Mouse (Mus musculus): ENCODE measurements around the gene Plac9a. TPM values are rescaled to one million over a fixed set of nuclear protein-coding genes. Genes with fewer than 3 reads are reported as not detected.

The Plac9a gene
- total RNA-seq (2023), result not detected

DNA sequence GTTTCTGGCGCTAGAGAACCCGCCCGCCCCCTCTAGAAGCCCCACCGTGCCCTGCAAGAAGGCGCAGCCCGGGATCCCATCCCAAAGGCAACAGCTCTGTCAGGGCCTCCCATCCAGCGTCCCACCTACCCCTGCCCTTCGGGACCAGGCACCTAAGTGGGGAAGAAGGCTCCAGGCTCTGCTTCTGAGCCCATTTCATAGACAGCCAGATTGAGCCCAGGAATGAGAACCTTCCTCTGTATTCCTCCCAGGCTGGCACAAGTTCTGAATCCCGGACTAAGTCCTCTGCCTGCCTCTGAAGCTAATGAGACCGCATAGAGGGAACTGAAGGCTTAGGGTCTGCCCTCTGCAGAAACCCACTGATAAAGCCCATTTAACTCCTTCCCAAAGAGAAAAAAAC lies at the start of gene Plac9a:
TSS of gene Plac9a (minus strand) at position 101 of the 400 bp plus-strand sequence.

DNA sequence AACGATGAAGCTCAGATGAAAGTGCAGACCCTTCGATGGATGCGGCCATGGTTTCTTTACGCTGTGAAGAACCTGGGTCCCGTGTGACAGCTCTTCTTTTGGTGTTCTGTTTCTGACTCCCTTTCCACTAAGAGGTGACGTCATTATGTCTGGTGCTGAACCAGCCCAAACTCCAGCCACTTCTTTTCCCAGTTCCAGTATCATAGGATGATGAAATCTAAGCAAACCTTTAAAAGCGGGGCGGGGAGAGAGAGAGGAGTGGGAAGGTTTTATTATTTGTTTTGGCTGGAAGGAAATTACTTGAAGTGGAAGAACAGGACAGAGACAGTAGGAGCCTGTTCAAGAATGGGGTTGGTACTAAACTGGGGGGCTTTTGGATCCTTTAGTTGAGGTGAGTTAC lies 35.1 kb upstream of the Plac9a start, which contains the start of gene Cphx1:
TSS of gene Cphx1 (plus strand) at position 301 of the 400 bp plus-strand sequence.

DNA sequence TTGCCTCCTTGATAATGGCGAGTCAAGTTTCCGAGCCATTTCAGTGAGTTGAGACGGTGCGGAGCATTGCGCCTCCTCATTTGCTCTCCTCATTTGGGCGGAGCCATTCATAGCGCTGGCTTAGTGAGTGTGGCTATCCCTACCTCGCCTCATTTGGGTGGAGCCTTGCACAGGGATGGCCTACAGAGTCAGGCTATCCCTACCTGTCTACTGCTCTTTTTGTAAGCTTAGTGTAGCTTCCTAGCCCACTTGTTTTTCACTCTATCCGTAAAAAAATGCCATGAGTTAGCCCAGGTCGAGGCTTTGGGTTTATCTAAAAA lies 24.6 kb upstream of the Plac9a start, which contains the start of gene Tmem254a:
TSS of gene Tmem254a (minus strand) at position 111 of the 320 bp plus-strand sequence.

DNA sequence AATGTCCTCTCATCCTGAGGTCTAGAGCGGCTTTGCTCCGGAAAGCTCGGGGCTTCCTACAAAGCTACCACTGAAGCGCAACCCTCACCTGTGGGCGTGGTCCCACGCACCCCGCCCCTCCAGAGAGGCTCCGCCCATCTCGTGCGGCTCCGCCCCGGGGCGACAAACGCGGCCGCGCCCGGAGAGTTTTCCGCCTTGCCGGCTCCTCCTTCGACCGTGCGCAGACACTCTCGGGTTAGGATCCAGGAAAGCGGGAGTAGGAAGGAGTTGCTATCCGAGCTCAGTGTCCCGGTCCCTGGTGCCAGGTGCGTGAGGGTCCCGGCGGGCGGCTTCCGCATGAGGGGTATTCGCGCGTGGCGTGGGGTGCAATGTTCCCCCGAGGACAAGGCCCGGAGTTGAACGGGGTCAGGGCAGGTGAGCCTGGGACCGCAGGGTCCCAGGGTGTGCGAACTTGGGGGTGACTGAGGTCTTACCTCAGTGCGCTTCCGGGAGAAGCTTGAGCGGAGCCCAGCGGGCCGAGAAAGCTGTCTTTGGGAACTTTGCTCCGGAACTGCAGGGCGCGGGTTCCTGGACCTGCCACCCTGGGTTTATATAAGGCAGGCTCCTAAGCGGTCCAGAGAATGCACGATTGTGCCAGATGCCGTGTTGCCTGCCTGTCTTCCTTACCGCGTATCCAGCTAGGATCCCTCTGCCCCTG lies 60.8 kb downstream of the Plac9a start, which contains the start of gene Anxa11:
TSS of gene Anxa11 (plus strand) at position 166 of the 697 bp plus-strand sequence.

Other genes starting within 250 kb of the Plac9a start
- 10 to 100 TPM; 26.7 to 28.9 TPM for gene Ppif, start 208.9 kb downstream of the Plac9a start, total RNA-seq (2023)
- gene Zcchc24, start 134.1 kb downstream of the Plac9a start, total RNA-seq (2023), result 10 to 100 TPM; 23.4 to 25.5 TPM
- gene Anxa11, start 60.9 kb downstream of the Plac9a start, total RNA-seq (2023), result 10 to 100 TPM; 85.7 to 92.5 TPM
- 1 to 10 TPM; 7.0 to 9.6 TPM for gene Tmem254a, start 24.6 kb upstream of the Plac9a start, total RNA-seq (2023)
- gene Cphx1, start 35.2 kb upstream of the Plac9a start, total RNA-seq (2023), result not detected
- gene Duxbl1, start 75.5 kb upstream of the Plac9a start, total RNA-seq (2023), result not detected
- gene Gm9780, start 139.6 kb upstream of the Plac9a start, total RNA-seq (2023), result not detected
- 10 to 100 TPM; 19.5 to 19.8 TPM for gene Tmem254c, start 164.3 kb upstream of the Plac9a start, total RNA-seq (2023)
- not detected for gene Cphx2, start 178.4 kb upstream of the Plac9a start, total RNA-seq (2023)
- not detected for gene Cphx3, start 179.2 kb upstream of the Plac9a start, total RNA-seq (2023)
- gene Duxbl2, start 215.2 kb upstream of the Plac9a start, total RNA-seq (2023), result not detected

All from B cell, adult 67 days (primary cell).